In genomic region chr10:80294788-80295303, GRCm38 (mm10) we compare ENCODE assay signal across 8 mouse cellular contexts. TPM values are rescaled to one million over a fixed set of nuclear protein-coding genes. Genes with fewer than 3 reads are reported as not detected.
A peak's percentile ranks its signal among the peaks of the same experiment; 100 is the strongest.
DNase-seq lines count a peak whose midpoint lies in the region; ATAC-seq and TF ChIP-seq lines count a peak whose summit lies in the region.

No protein-coding gene starts in this region.

- TF ChIP-seq CTCF in midbrain, postnatal 0 days (IDR thresholded peaks at IDR 0.05): no peak

- peak overlapping the region; percentile 98 for H3K4me3 ChIP-seq in embryonic facial prominence, embryonic 10.5 days
- no peak overlapping the region for H3K4me3 ChIP-seq in hindbrain, embryonic 15.5 days
- no peak overlapping the region for H3K4me3 ChIP-seq in midbrain, postnatal 0 days (ENCODE audit: low read depth, low read length)

- H3K9ac ChIP-seq in hindbrain, embryonic 15.5 days: peak overlapping the region; percentile 52; the same call in 1 of the 2 replicates
- peak overlapping the region; percentile 78 for H3K9ac ChIP-seq in midbrain, postnatal 0 days (replicated peaks; ENCODE audit: low read length, poor library complexity, severe bottlenecking)

- intact Hi-C loops in left cerebral cortex, postnatal 4 days (cut with DNase I): no loop called here

- peaks cover 36% of the 10 kb centered on the region for H3K27me3 ChIP-seq in embryonic facial prominence, embryonic 10.5 days (replicated peaks; ENCODE audit: low read depth, poor library complexity, severe bottlenecking)
- H3K27me3 ChIP-seq in hindbrain, embryonic 15.5 days: no peaks in the 10 kb centered on the region
- H3K27me3 ChIP-seq in midbrain, postnatal 0 days (ENCODE audit: insufficient read depth, low read length): no peaks in the 10 kb centered on the region

- DNase-seq in left cerebral cortex, postnatal 4 days: peak; percentile 33
- DNase-seq in left cerebral cortex, adult 8-10 months (ENCODE audit: low spot score in 2 of 2): no peak
- DNase-seq in embryonic facial prominence, embryonic 10.5 days (ENCODE audit: low spot score): no peak
- no peak for DNase-seq in midbrain, postnatal 0 days (ENCODE audit: low spot score)
- DNase-seq in right cerebral cortex, postnatal 14 days: no peak
- DNase-seq in urinary bladder, postnatal 4 days (ENCODE audit: low spot score in 2 of 2): no peak
- DNase-seq in T-cell, adult 2 months (ENCODE audit: low spot score): no peak

- no peaks in the 10 kb centered on the region for H3K9me3 ChIP-seq in embryonic facial prominence, embryonic 10.5 days
- no peaks in the 10 kb centered on the region for H3K9me3 ChIP-seq in hindbrain, embryonic 15.5 days
- no peaks in the 10 kb centered on the region for H3K9me3 ChIP-seq in midbrain, postnatal 0 days (ENCODE audit: low read length)

- 0 out of 2 replicates have a peak overlapping the region, but pooled peaks have one; percentile 86 for H3K4me2 ChIP-seq in hindbrain, embryonic 15.5 days
- 0 out of 2 replicates have a peak overlapping the region, but pooled peaks have one; percentile 91 for H3K4me2 ChIP-seq in midbrain, postnatal 0 days (ENCODE audit: low read depth, low read length, poor library complexity, severe bottlenecking)

- ATAC-seq in hindbrain, embryonic 15.5 days (ENCODE audit: low FRiP score, low read depth): no peak
- no peak for ATAC-seq in midbrain, postnatal 0 days (ENCODE audit: low FRiP score)

- WGBS in embryonic facial prominence, embryonic 10.5 days: 47% methylated on average over 7 of the region's 7 CpGs
- 50% methylated on average over 7 of the region's 7 CpGs for WGBS in hindbrain, embryonic 15.5 days
- WGBS in midbrain, postnatal 0 days: 49% methylated on average over 7 of the region's 7 CpGs

- peaks cover 70% of the 10 kb centered on the region for H3K4me1 ChIP-seq in embryonic facial prominence, embryonic 10.5 days
- H3K4me1 ChIP-seq in hindbrain, embryonic 15.5 days (replicated peaks): peaks cover 65% of the 10 kb centered on the region
- peaks cover 16% of the 10 kb centered on the region for H3K4me1 ChIP-seq in midbrain, postnatal 0 days (ENCODE audit: insufficient read depth, low read length)

- no peak overlapping the region for H3K27ac ChIP-seq in embryonic facial prominence, embryonic 10.5 days (replicated peaks)
- H3K27ac ChIP-seq in hindbrain, embryonic 15.5 days (replicated peaks): peak overlapping the region; percentile 98
- peak overlapping the region; percentile 100 for H3K27ac ChIP-seq in midbrain, postnatal 0 days (ENCODE audit: low read depth, low read length)

- peaks cover 24% of the 10 kb centered on the region for H3K36me3 ChIP-seq in embryonic facial prominence, embryonic 10.5 days (replicated peaks)
- H3K36me3 ChIP-seq in hindbrain, embryonic 15.5 days: peaks cover 18% of the 10 kb centered on the region
- peaks cover 10% of the 10 kb centered on the region for H3K36me3 ChIP-seq in midbrain, postnatal 0 days (ENCODE audit: insufficient read depth, low read length)

RNA-seq across cellular contexts. Expression of gene Apc2, which starts 0.9 kb away (rescaled TPM):
- total RNA-seq in left cerebral cortex, postnatal 4 days (2021): 100 to 1,000 TPM; 398 to 400 TPM
- total RNA-seq in left cerebral cortex, adult 8-10 months (2022): 100 to 1,000 TPM; 107 to 125 (median 116) TPM
- polyA plus RNA-seq in embryonic facial prominence, embryonic 10.5 days (2016; fragmentation: Nextera tagmentation; extraction: Ambion mirVana): 11.8 and 12.6 TPM in 2 replicates
- polyA plus RNA-seq in hindbrain, embryonic 15.5 days (2015; fragmentation: Nextera tagmentation; extraction: Ambion mirVana): 175 and 181 TPM in 2 replicates
- total RNA-seq in midbrain, postnatal 0 days (2014; rRNA removed): 370 and 395 TPM in 2 replicates
- 95.3 and 110 TPM in 2 replicates for polyA plus RNA-seq in midbrain, postnatal 0 days (2015; fragmentation: Nextera tagmentation; extraction: Ambion mirVana)

RNA-seq across cellular contexts. Expression of gene Rps15, which starts 2.6 kb away (rescaled TPM):
- total RNA-seq in left cerebral cortex, postnatal 4 days (2021): 100 to 1,000 TPM; 873 to 899 TPM
- 1,000 to 10,000 TPM in 1 of 4 experiments, 100 to 1,000 TPM in 3; 922 to 1,007 (median 961) TPM for total RNA-seq in left cerebral cortex, adult 8-10 months (2022)
- 1,079 and 1,119 TPM in 2 replicates for polyA plus RNA-seq in embryonic facial prominence, embryonic 10.5 days (2016; fragmentation: Nextera tagmentation; extraction: Ambion mirVana)
- 551 and 587 TPM in 2 replicates for polyA plus RNA-seq in hindbrain, embryonic 15.5 days (2015; fragmentation: Nextera tagmentation; extraction: Ambion mirVana)
- 971 and 1,162 TPM in 2 replicates for total RNA-seq in midbrain, postnatal 0 days (2014; rRNA removed)
- polyA plus RNA-seq in midbrain, postnatal 0 days (2015; fragmentation: Nextera tagmentation; extraction: Ambion mirVana): 633 and 645 TPM in 2 replicates

RNA-seq across cellular contexts. Expression of gene 2310011J03Rik, which starts 25.5 kb away (rescaled TPM):
- total RNA-seq in left cerebral cortex, postnatal 4 days (2021): 10 to 100 TPM; 13.6 to 14.2 TPM
- 10 to 100 TPM; 25.7 to 29.0 (median 27.3) TPM for total RNA-seq in left cerebral cortex, adult 8-10 months (2022)
- polyA plus RNA-seq in embryonic facial prominence, embryonic 10.5 days (2016; fragmentation: Nextera tagmentation; extraction: Ambion mirVana): 53.7 and 56.2 TPM in 2 replicates
- 29.8 and 30.1 TPM in 2 replicates for polyA plus RNA-seq in hindbrain, embryonic 15.5 days (2015; fragmentation: Nextera tagmentation; extraction: Ambion mirVana)
- total RNA-seq in midbrain, postnatal 0 days (2014; rRNA removed): 15.6 and 23.1 TPM in 2 replicates
- 26.5 and 29.6 TPM in 2 replicates for polyA plus RNA-seq in midbrain, postnatal 0 days (2015; fragmentation: Nextera tagmentation; extraction: Ambion mirVana)

RNA-seq across cellular contexts. Expression of gene Dazap1, which starts 33.6 kb away (rescaled TPM):
- total RNA-seq in left cerebral cortex, postnatal 4 days (2021): 100 to 1,000 TPM; 136 to 145 TPM
- 10 to 100 TPM; 76.4 to 90.1 (median 83.5) TPM for total RNA-seq in left cerebral cortex, adult 8-10 months (2022)
- 56.2 and 58.5 TPM in 2 replicates for polyA plus RNA-seq in embryonic facial prominence, embryonic 10.5 days (2016; fragmentation: Nextera tagmentation; extraction: Ambion mirVana)
- 46.9 and 51.3 TPM in 2 replicates for polyA plus RNA-seq in hindbrain, embryonic 15.5 days (2015; fragmentation: Nextera tagmentation; extraction: Ambion mirVana)
- 107 and 109 TPM in 2 replicates for total RNA-seq in midbrain, postnatal 0 days (2014; rRNA removed)
- 34.2 and 34.5 TPM in 2 replicates for polyA plus RNA-seq in midbrain, postnatal 0 days (2015; fragmentation: Nextera tagmentation; extraction: Ambion mirVana)

RNA-seq across cellular contexts. Expression of gene Gamt, which starts 34.0 kb away (rescaled TPM):
- total RNA-seq in left cerebral cortex, postnatal 4 days (2021): 10 to 100 TPM; 21.9 to 23.0 TPM
- total RNA-seq in left cerebral cortex, adult 8-10 months (2022): 10 to 100 TPM; 28.8 to 33.6 (median 31.1) TPM
- polyA plus RNA-seq in embryonic facial prominence, embryonic 10.5 days (2016; fragmentation: Nextera tagmentation; extraction: Ambion mirVana): 24.4 and 25.0 TPM in 2 replicates
- polyA plus RNA-seq in hindbrain, embryonic 15.5 days (2015; fragmentation: Nextera tagmentation; extraction: Ambion mirVana): 24.6 and 28.1 TPM in 2 replicates
- 12.5 and 14.3 TPM in 2 replicates for total RNA-seq in midbrain, postnatal 0 days (2014; rRNA removed)
- polyA plus RNA-seq in midbrain, postnatal 0 days (2015; fragmentation: Nextera tagmentation; extraction: Ambion mirVana): 16.8 and 19.6 TPM in 2 replicates
